Mouse (Mus musculus) c-Kit-positive CD71-positive TER-119-negative erythroid progenitor cells, embryonic 14.5 days (primary cell): Measurements from ENCODE around the gene Ap3d1.
A peak's percentile ranks its signal among the peaks of the same experiment; 100 is the strongest.

Source experiments
- DNase-seq: peaks from one replicate; pipeline ENCODE4 v3.0.0-alpha.2; 2013; ENCODE audit warnings: low read depth

Gene Ap3d1

DNA sequence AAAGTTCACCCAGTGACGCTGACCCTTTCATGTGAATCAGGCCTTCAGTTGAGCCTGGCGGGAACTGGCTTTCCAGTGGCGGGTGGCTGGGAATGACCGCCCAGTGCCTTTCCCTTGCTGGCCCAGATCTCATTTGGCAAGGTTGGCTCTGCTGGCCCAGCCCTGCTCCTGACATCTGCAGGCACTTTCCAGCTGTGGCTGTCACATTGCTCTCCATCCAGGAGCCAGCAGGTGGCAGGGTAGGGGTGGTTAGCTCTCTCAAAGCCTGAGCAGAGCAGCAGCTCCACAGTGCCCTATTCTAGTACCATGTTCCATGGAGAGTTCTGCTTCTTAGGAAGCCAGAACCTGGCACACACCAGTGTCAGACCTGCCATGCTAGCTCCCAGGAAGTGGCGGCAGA, 15.7 kb upstream of the Ap3d1 start:
- peak; percentile 68 for DNase-seq

GRCm38 (mm10) chr10:80756967-80757366, 14.9 kb upstream of the Ap3d1 start:
- DNase-seq, result no peak

- no peak for DNase-seq
These were observed 14.4 kb upstream of the Ap3d1 start for GRCm38 (mm10) chr10:80756509-80756908.

DNA sequence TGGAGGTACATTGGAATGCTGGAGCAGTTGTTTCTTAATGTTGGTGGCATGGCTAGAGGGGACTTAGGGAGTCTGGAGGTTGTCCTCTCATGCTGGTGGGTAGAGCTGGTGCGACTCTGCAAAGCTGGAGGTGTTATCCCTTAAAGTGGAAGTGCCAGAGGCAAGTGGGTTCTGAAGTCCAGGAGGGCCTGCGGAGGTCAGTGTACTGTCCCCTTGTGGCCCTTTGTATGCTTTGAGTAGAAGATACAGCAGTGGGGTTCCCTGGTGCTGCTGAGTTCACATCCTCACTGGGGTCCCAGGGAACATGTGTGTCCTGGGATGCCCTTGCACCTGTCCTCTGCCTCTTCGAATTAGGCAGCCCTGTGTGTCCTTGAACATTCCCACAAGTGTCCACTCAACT, 14.0 kb upstream of the Ap3d1 start:
- DNase-seq, result no peak

DNA sequence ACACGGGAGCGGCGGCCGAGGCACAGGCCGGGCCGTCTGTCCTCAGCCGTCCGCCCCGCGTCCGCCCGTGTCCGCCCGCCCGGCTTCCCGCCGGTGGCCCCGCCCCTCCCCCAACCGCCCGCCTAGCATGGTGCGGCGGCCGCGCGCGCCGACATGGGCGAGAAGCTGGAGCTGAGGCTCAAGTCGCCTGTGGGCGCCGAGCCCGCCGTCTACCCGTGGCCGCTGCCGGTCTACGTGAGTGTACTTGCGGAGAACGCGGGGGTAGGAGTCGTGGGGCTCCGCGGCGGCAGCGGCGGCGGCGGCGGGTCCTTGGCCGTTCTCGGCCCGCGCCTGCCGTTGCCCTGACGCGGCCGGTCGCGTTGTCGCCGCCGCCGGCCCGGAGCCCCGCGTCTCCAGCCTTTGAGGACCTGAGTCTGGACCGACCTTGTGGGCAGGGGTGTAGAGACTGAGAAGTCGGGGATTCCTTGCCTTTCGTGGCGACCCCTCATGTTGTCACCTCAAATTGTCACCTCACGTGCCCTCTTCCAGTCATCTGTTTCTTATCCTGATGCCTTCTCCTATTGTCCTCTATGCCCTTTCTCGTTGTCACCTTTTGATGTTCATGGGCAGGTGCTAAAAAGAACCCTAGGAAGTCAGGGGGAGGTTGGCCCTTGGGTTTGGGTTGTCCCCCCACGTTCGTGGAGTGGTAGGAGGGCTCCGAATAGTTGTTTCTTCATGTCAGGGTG, 13.4 kb upstream of the Ap3d1 start:
- no peak for DNase-seq

GRCm38 (mm10) chr10:80754594-80755290, 12.7 kb upstream of the Ap3d1 start, which contains the start of gene Dot1l:
Gene Dot1l (plus strand): TSS chr10:80755206.
- DNase-seq, result peak; percentile 91

- DNase-seq, result peak; percentile 70
These were observed 10.1 kb upstream of the Ap3d1 start for GRCm38 (mm10) chr10:80752079-80752625.

- DNase-seq, result no peak
These were observed 9.2 kb upstream of the Ap3d1 start for GRCm38 (mm10) chr10:80751188-80751832.

GRCm38 (mm10) chr10:80748609-80749008, 6.5 kb upstream of the Ap3d1 start:
- peak; percentile 78 for DNase-seq

DNA sequence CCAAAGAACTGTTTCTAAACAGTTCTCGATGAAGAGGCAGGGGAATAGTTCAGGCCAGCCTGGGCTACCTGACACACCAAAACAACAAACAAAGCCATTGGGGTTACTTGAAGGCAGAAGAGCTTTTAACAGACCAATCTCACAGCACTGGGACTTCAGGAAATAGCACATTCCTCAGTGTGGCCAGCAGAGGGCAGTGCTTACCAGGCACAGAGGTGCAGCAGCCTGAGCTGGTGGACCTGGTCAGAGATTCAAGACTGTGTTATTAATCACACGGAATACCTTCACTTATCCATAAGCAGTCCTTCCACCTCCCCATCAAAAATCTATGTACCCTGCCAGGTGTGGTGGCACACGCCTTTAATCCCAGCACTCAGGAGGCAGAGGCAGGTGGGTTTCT, 5.3 kb upstream of the Ap3d1 start:
- DNase-seq, result no peak

DNA sequence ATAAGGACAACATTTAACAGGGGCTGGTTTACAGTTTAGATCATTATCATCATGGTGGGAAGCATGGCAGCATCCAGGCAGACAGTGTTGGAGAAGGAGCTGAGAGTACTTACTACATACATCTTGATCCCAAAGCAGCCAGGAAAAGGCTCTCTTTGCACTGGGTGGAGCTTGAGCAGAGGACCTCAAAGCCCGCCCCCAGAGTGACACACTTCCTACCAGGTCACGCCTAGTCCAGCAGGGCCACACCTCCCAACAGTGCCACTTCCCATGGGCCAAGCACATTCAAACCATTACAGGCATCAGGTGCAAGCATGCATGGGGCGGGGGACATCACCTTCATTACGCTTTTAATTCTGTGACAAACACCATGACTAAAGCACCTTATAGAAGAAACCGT, 2.2 kb upstream of the Ap3d1 start:
- peak; percentile 62 for DNase-seq

DNA sequence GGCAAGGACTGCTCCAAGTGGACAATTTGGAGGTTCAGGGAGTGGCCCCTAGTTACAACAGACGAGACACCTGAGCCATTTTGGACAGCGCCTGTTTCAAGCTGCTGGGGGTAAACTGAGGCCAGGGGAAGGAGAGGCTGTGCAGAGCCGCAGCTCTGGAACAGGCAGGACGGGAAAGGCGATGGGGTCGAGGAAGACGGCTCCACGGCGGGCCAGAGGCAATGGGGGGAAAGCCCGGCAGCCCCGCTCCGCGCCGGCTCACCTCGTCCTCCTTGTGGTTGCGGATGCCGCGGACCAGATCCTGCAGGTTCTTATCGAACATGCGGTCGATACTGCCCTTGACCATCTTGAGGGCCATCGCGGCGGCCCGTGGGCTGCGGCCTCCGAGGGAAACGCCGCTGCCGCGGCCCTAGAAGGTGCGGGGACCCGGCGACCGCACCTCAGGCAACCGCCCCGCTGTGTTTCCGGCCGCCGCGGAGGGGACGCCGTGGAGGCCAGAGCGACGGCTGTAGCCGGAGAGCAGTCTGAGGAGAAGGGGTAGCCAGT, 357 bp downstream of the Ap3d1 start:
- DNase-seq, result no peak

DNA sequence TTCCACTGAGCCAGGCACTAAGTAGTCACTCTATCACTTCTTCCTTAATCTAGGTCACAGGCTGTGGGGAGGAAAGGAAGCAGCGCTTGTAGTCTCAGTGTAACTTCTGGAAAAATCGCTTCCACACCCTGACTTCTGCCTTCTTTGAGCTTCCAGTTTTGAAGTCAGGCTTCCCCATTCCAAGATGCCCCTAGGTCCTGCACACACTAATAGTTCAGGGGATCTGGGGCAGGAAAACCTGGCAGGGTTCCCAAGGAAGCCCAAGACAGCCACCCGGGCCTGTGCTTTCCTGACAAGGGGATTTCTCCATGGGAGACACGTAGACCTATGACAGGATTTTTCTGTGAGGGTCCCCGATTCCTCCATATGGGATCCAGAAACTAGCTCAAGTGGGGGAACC, 918 bp downstream of the Ap3d1 start:
- no peak for DNase-seq

GRCm38 (mm10) chr10:80738657-80739056, 3.4 kb downstream of the Ap3d1 start:
- DNase-seq, result no peak

DNA sequence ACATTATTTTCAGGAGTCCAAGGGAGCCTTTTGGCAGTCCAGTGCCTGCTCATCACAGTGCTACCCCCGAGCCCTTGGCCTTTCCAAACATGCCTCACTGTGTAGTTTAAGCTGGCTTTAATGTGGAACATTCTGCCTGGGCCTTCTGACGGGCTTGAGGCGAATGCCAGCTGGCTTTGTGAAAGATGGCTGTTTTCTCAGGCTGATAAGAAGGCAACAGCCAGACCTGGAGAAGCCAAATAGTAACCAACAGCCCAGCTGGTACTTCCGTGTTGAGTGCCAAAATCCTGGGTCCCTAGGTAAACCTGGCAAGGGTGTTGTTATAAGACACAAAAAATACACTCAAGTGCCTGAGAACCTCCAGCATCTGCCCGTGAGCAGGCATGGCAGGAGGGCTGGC, 5.3 kb downstream of the Ap3d1 start:
- no peak for DNase-seq

- no peak for DNase-seq
These were observed 9.4 kb downstream of the Ap3d1 start for GRCm38 (mm10) chr10:80732611-80733101.

DNA sequence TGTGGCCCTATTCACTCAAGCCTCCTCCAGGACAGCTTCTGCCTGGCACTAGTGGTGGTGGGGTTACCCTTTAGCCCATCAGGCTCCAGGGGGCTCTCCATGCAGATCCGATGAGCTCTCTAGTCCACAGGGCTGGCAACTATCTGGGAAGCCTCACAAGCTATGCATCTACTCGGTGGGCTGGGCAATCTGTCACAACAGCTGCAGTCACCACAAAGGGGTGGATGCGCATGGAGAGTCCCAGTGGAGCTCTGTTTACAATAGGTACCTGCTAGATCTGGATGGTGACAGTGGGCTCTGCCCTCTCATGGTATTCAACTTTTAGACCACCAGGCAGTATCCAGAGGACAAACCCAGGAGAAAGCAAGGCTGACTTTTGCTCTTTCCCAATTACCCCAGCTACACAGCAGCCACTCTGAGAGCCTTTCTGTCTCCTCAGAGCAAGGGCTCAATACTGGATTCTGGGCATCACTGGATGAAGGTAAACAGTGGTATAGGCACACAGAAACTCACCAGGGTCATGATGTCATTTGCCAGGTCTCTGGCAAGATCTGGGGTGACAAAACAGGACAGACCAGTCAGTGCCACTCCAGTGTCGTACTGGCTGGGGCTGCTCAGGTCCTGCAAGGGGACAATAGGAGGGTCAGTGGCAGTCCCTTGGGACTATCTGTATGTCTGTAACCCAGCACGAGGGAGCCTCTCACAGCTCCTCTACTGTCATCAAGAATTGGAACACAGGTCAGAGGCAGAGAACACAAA, 14.5 kb downstream of the Ap3d1 start:
- no peak for DNase-seq

GRCm38 (mm10) chr10:80717281-80717680, 24.8 kb downstream of the Ap3d1 start:
- DNase-seq, result no peak

GRCm38 (mm10) chr10:80710834-80711233, 31.2 kb downstream of the Ap3d1 start:
- no peak for DNase-seq

- no peak for DNase-seq
These were observed 36.6 kb downstream of the Ap3d1 start for GRCm38 (mm10) chr10:80705479-80705878.

GRCm38 (mm10) chr10:80705033-80705432, 37.0 kb downstream of the Ap3d1 start:
- no peak for DNase-seq

DNA sequence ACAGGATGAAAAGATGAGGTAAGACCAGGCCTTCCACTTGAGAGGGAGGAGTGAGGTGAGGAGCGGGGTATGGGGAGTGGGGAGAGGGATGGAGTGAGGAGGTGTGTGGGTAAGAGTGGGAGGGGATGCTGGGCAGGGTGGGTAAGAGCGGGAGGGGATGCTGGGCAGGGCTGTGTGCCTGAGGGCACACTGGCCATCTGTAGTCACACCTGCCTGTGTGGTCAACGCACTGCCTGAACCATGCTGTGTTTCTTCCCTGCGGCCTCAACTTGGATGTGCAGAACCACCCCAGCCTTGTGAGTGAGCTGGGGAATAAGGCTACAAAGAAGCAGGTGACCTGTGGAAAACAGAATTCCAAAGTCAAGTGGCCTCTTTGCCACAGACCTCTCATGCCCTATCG, 37.6 kb downstream of the Ap3d1 start:
- DNase-seq, result no peak
